Mouse (Mus musculus) liver, embryonic 11.5 days (tissue): ENCODE results near the gene Nol4l. TPM values are rescaled to one million over a fixed set of nuclear protein-coding genes. Genes with fewer than 3 reads are reported as not detected.
A peak's percentile ranks its signal among the peaks of the same experiment; 100 is the strongest.

Experiments used
- ATAC-seq: fragments of 200-750 bp; cut with Nextera tagmentation; replicated peaks from 2 replicates; pipeline ENCODE4 v1.8.0; 2017; ENCODE audit warnings: moderate number of reproducible peaks, mild to moderate bottlenecking, moderate TSS enrichment, moderate library complexity; ENCODE audit not compliant: low FRiP score
- DNase-seq: peaks from one replicate; pipeline ENCODE4 v3.0.0-alpha.2; 2017; ENCODE audit warnings: low spot score
- H3K27ac ChIP-seq: fragments of 300-500 bp; sonication (generic); 2 replicates; pipeline ENCODE4 v1.5.1; 2014; ENCODE audit warnings: mild to moderate bottlenecking, low read depth, low read length, control low read depth
- H3K27me3 ChIP-seq: fragments of 300-500 bp; sonication (generic); replicated peaks from 2 replicates; pipeline ENCODE4 v1.6.1; 2014; ENCODE audit warnings: low read length, mixed read lengths; ENCODE audit not compliant: control insufficient read depth, insufficient read depth
- H3K36me3 ChIP-seq: fragments of 300-500 bp; sonication (generic); 2 replicates; pipeline ENCODE4 v1.6.1; 2014; ENCODE audit warnings: mild to moderate bottlenecking, low read length, moderate library complexity, mixed read lengths; ENCODE audit not compliant: control insufficient read depth, insufficient read depth
- H3K4me1 ChIP-seq: fragments of 300-500 bp; sonication (generic); replicated peaks from 2 replicates; pipeline ENCODE4 v1.6.1; 2014; ENCODE audit warnings: low read length, mixed read lengths; ENCODE audit not compliant: control insufficient read depth, insufficient read depth
- H3K4me2 ChIP-seq: fragments of 300-500 bp; sonication (generic); 2 replicates; pipeline ENCODE4 v1.6.1; 2014; ENCODE audit warnings: mild to moderate bottlenecking, control low read depth, moderate library complexity
- H3K4me3 ChIP-seq: fragments of 300-500 bp; sonication (generic); 2 replicates; pipeline ENCODE4 v1.5.1; 2014; ENCODE audit warnings: low read depth, low read length, control low read depth
- H3K9ac ChIP-seq: fragments of 300-500 bp; sonication (generic); 2 replicates; pipeline ENCODE4 v1.6.1; 2014; ENCODE audit warnings: low read depth, low read length, control low read depth
- H3K9me3 ChIP-seq: fragments of 300-500 bp; sonication (generic); 2 replicates; pipeline ENCODE4 v1.6.1; 2016; ENCODE audit warnings: low read length, inconsistent platforms, mixed read lengths; ENCODE audit not compliant: control insufficient read depth
- WGBS: fragments of 180-500 bp; shearing (Covaris S2); extraction: QIAGEN DNeasy Blood & Tissue Kit; methylation state at CpG from one replicate; pipeline ENCODE4 v1.1.7; 2014; 5-methylcytosine and 5-hydroxymethylcytosine counted together
- polyA plus RNA-seq: library from polyadenylated mRNA; unstranded; fragments of >200 nt; fragmentation: Nextera tagmentation; extraction: Ambion mirVana; gene quantifications from 2 replicates; pipeline ENCODE4 v1.2.1, GENCODE M21; 2014

Gene Nol4l
- polyA plus RNA-seq, 1 experiment from 2014 or later: 15.8 TPM

DNA sequence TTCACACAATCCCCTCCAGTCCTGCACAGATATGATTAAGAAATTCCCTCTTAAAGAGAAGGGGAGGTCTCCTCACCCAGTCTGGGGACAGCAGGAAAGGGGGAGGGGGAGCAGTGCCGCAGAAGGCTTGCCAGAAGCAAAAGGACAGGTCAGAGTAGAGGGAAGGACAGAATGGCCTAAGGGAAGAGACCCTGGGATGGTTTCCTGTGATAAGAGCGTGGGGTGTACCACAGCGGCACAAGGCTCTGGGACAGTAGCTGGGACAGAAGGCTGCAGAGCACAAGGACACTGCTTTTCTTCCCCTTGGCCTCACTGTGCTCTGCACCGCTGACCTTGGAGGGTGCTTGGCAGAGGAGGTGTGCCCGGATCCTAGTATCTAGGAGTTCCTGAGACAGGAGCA lies 31.8 kb upstream of the Nol4l start:
- Histone ChIP-seq H3K27me3 (no peaks in the 10 kb centered on the region), H3K36me3 (no peaks in the 10 kb centered on the region), H3K4me2 (peak overlapping the region; percentile 63), H3K27ac (peak overlapping the region; percentile 74), H3K4me1 (peaks cover 52% of the 10 kb centered on the region), H3K4me3 (0 out of 2 replicates have a peak overlapping the region, but pooled peaks have one; percentile 10), H3K9me3 (no peaks in the 10 kb centered on the region), H3K9ac (peak overlapping the region; percentile 53; the same call in 1 of the 2 replicates)
- WGBS: 13% methylated on average over 5 of the region's 5 CpGs
- DNase-seq (no peak), ATAC-seq (peak; percentile 54)

DNA sequence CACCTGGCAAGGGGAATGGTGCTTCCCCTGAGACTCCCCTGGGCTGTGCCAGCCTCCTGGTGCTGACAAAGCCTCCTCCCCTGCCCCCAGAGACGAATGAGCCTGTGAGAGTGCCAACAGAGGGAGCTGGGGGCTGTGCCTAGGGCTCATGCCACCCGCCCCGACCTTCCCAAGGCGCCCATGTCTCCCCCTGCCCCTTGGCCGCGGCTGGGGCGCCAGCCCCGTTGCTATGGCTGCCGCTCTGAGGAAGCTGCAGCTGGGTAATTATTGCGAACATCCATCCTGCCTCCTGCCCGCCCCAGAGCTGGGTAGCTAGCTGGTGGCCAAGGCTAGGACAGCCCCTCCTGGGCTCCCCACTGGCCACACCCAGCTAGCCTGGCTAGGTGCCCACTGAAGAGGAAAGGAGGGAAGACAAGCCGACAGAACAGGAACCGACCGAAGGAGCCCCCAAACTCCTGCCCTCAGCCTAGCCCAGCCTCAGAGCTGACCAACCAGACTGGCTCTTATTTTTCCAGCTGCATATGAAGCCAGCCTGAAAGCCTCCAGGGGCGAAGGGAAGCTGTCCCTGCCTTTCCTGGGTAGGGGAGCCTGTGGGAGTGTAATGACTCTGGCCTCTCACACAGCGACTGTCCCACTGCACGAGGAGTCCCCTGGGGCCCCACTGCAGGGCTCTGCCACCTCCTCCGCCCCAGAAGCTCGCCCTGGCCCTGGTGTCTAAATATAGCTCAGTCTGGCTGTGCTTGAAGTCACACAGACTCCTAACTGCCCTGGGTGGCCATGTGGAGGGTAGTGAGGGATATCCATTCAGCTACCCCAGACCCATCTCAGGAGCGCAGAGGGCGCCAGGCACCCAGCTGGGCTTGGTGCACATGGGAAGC lies 31.1 kb upstream of the Nol4l start:
- ATAC-seq: peak; percentile 83
- peak overlapping the region; percentile 74 for H3K27ac ChIP-seq
- no peaks in the 10 kb centered on the region for H3K27me3 ChIP-seq
- no peaks in the 10 kb centered on the region for H3K9me3 ChIP-seq
- H3K4me1 ChIP-seq: peaks cover 52% of the 10 kb centered on the region
- no peaks in the 10 kb centered on the region for H3K36me3 ChIP-seq
- peak; percentile 70 for DNase-seq
- WGBS: 8% methylated on average over 21 of the region's 21 CpGs
- H3K9ac ChIP-seq: peak overlapping the region; percentile 53
- peak overlapping the region; percentile 19 for H3K4me3 ChIP-seq
- peak overlapping the region; percentile 63 for H3K4me2 ChIP-seq

DNA sequence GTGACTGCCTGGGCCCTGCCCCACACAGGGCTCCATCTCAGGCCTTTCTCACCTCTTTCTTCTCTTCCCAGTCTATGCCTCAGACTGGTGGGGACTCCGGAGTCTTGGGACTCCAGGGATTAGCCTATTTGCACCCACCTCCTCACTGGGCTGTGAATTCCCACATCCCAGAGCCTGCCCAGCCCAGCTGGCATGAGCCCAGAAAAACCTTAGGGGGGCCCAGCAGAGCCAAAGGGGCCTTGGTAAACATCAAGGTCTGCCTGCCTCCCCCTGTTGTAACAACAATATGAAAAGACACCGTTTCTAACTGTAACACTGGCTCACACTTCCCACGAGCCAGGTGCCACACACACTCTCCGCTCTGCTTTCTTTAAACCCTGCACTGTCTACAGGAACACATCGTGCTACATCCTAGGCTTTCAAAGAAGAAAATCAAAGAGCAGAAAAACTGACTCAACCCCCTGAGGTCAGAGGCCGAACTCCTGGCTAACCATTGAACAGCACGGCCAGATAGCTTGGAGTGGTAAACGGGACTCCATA lies 29.9 kb upstream of the Nol4l start:
- ATAC-seq: no peak
- Histone ChIP-seq H3K27me3 (no peaks in the 10 kb centered on the region), H3K4me1 (peaks cover 49% of the 10 kb centered on the region), H3K9me3 (no peaks in the 10 kb centered on the region), H3K4me2 (no peak overlapping the region), H3K4me3 (no peak overlapping the region), H3K9ac (no peak overlapping the region), H3K27ac (0 out of 2 replicates have a peak overlapping the region, but pooled peaks have one; percentile 11), H3K36me3 (no peaks in the 10 kb centered on the region)
- DNase-seq: no peak
- 62% methylated on average over 8 of the region's 8 CpGs for WGBS

GRCm38 (mm10) chr2:153558464-153558863 lies 28.7 kb upstream of the Nol4l start:
- no peak overlapping the region for H3K27ac ChIP-seq

GRCm38 (mm10) chr2:153557259-153557658 lies 27.5 kb upstream of the Nol4l start:
- peaks cover 46% of the 10 kb centered on the region for H3K4me1 ChIP-seq
- H3K27ac ChIP-seq: no peak overlapping the region; the same call in 1 of the 2 replicates
- H3K4me2 ChIP-seq: no peak overlapping the region
- DNase-seq (no peak), ATAC-seq (no peak)
- H3K4me3 ChIP-seq: no peak overlapping the region
- H3K9ac ChIP-seq: no peak overlapping the region
- 34% methylated on average over 4 of the region's 4 CpGs for WGBS
- H3K27me3 ChIP-seq: no peaks in the 10 kb centered on the region
- no peaks in the 10 kb centered on the region for H3K9me3 ChIP-seq
- no peaks in the 10 kb centered on the region for H3K36me3 ChIP-seq

More at GRCm38 (mm10) chr2:153558464-153558863, 28.7 kb upstream of the Nol4l start:
- peaks cover 49% of the 10 kb centered on the region for H3K4me1 ChIP-seq
- no peaks in the 10 kb centered on the region for H3K9me3 ChIP-seq
- H3K4me3 ChIP-seq: no peak overlapping the region
- DNase-seq: no peak
- 38% methylated on average over 6 of the region's 6 CpGs for WGBS
- no peaks in the 10 kb centered on the region for H3K36me3 ChIP-seq
- H3K4me2 ChIP-seq: no peak overlapping the region
- H3K27me3 ChIP-seq: no peaks in the 10 kb centered on the region
- 0 out of 2 replicates have a peak, but pooled peaks have one; percentile 21 for ATAC-seq
- H3K9ac ChIP-seq: no peak overlapping the region

DNA sequence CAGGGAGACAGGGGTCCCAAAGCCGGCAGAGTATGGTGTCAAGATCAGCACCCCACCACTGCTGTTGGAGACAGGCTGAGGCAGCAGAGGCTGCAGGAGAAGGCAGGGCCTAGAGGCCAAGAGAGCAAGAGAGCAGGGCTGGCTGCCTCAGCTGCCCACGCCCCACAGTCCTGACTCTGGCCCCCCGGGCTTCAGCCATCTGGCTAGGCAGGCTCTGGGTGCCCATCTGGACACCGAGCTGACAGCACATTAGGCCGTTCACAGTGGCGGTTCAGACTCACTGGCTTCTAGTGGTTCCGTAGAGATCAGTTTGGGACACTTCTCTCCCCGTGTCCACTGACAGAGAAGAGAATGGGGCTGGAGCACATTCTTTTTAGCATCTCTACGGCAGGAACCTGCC lies 26.4 kb upstream of the Nol4l start:
- Histone ChIP-seq H3K27ac (no peak overlapping the region), H3K9me3 (no peaks in the 10 kb centered on the region), H3K4me1 (peaks cover 37% of the 10 kb centered on the region), H3K4me3 (no peak overlapping the region), H3K4me2 (no peak overlapping the region), H3K27me3 (no peaks in the 10 kb centered on the region), H3K9ac (no peak overlapping the region), H3K36me3 (no peaks in the 10 kb centered on the region)
- DNase-seq: no peak
- no peak for ATAC-seq
- WGBS: 64% methylated on average over 9 of the region's 9 CpGs

- Histone ChIP-seq H3K9ac (no peak overlapping the region), H3K27ac (no peak overlapping the region), H3K27me3 (no peaks in the 10 kb centered on the region), H3K4me1 (peaks cover 25% of the 10 kb centered on the region), H3K4me2 (no peak overlapping the region), H3K4me3 (no peak overlapping the region), H3K9me3 (no peaks in the 10 kb centered on the region), H3K36me3 (no peaks in the 10 kb centered on the region)
- WGBS: 81% methylated on average over 7 of the region's 7 CpGs
- ATAC-seq (no peak), DNase-seq (no peak)
Measured at GRCm38 (mm10) chr2:153554543-153554942, 24.8 kb upstream of the Nol4l start.

DNA sequence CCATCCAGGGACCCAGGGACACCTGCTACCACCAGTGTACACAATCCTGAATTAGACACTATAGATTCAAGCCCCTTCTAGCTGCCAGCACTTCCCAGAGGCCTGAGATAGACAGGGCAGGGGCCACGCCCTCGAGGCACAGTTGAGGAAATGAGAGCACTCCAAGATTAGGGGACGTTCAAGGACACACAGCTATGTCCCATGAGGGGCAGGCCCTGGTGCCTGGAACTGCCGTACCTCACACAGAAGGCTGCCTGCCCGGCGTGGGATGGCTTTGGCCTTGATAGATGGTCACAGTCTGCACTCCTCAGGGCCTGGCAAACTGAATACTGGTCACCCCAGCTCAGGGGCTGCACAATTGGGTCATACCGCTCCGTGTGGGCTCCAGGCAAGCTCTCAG lies 19.7 kb upstream of the Nol4l start:
- DNase-seq (no peak), ATAC-seq (peak; percentile 61)
- Histone ChIP-seq H3K4me3 (no peak overlapping the region), H3K9me3 (no peaks in the 10 kb centered on the region), H3K27me3 (no peaks in the 10 kb centered on the region), H3K36me3 (no peaks in the 10 kb centered on the region), H3K9ac (peak overlapping the region; percentile 50), H3K4me1 (peaks cover 49% of the 10 kb centered on the region), H3K4me2 (no peak overlapping the region), H3K27ac (peak overlapping the region; percentile 39)
- WGBS: 59% methylated on average over 8 of the region's 8 CpGs
